Mouse (Mus musculus): ENCODE results near the gene Rxfp2.

Rxfp2 gene

DNA sequence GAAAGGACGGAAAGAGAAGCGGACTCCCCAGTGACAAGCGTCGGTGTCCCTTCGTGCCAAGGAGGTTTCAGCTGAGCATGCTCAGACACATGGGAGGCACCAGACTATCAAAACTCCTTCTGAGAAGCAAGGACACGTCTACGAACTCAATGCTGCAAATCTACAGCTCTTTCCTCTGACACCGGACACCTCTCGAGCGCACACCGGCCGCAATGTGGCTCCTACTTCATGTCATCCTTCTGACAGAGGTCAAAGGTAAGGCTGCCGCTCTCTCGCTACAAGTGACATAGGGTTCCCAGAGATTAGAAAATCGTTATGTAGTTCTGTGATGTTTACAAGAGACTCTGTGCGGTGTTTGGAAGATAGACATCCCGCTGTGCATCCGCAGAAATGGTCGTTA lies at the start of gene Rxfp2:
Rxfp2 (plus strand) TSS at position 20 of the 400 bp plus-strand sequence.
- DNase-seq (ENCODE audit: low spot score) = no peak

GRCm38 (mm10) chr5:149970261-149970660 lies 48.2 kb upstream of the Rxfp2 start:
- no peak for DNase-seq (ENCODE audit: low spot score)

GRCm38 (mm10) chr5:149977027-149977426 lies 41.4 kb upstream of the Rxfp2 start:
- no peak for DNase-seq (ENCODE audit: low spot score)

GRCm38 (mm10) chr5:149983621-149984020 lies 34.9 kb upstream of the Rxfp2 start:
- DNase-seq (ENCODE audit: low spot score) = peak; percentile 54

GRCm38 (mm10) chr5:149994578-149994977 lies 23.9 kb upstream of the Rxfp2 start:
- no peak for DNase-seq (ENCODE audit: low spot score)

DNA sequence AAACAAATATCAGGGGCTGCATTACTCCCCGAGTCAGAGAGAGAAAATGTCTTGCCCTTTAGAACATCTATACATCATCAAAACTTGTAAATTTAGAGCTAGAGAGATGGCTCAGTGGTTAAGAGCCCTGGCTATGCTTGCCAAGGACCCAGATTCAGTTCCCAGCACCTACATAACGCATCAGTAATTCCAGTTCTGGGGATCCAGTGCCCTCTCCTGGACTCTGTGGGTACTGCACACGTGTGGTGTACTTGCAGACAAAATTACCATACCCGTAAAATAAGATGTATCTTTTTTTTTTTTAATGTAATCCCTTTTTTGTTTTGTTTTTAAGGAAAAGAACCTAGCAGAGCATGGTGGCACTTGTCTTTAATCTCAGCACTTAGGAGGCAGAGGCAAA lies 21.9 kb upstream of the Rxfp2 start:
- no peak for DNase-seq (ENCODE audit: low spot score)

DNA sequence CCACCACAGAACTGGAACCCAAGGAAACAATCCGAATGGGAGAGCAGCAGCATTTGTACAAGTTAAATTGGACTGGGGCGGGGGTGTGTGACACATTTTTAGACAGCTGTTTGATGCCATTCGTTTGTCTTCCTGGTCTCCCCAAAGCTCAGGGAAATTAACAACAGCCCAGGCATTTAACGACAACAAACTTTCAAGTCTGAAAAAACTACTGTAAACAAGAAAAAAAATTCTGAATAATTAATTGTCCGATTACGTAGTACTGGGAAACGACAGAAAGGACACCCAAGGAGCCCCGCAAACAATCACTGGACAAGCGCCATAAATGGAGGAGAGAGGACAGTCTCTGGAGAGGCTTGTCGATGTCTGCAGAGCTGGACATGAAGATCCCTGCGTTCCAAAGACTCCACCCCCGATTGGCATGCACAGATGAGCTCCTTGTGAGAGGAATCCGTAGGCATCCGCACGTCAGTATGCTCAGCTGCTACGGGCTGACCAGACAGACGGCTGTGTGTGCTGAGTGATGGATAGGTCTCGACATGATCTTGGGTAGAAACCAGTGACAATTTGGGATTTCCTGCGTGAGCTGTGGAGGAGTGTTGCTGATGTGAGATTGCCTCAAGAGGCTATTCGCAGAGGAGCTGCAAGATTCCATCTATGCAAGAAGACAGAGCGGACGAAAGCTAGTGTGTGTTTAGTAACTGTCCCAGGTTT lies 21.0 kb upstream of the Rxfp2 start:
- DNase-seq (ENCODE audit: low spot score) = no peak

DNA sequence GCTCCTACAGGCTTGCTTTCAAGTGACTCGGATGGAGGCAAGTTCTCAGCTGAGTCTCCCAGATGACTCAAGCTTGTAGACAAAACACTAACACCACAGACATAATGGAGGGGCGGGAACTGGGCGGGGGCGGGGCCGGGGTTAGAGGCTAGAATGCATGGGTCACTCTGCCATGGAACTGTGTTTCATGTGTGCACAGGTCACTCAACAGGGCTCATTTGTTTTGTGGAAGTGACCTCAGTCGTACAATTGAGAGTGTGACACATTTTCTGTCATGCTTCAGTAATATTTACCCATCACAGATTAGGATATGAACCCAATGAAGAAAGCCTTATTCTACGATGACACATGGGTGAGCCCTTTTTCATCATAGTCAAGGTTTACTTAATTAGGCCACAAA lies 20.2 kb upstream of the Rxfp2 start:
- no peak for DNase-seq (ENCODE audit: low spot score)

DNA sequence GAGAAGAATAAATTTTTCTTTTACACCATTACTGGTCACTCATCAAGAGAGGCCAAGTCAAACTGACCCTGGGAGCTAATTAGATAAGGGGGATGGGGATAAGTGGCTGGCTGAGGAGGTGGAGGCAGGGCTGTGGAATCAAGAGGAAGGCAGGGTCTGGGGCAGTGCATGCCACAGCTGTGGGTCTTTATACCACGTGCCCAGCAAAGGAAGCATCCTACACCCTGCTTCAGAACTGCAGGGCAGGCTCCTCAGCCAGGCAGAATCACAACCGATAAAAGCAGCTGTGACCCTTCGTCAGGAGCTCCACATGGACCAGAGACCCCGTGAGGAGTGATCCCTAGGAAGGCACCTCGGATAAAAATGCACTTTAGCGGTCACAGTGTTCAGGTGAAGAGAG lies 13.1 kb upstream of the Rxfp2 start:
- no peak for DNase-seq (ENCODE audit: low spot score)

DNA sequence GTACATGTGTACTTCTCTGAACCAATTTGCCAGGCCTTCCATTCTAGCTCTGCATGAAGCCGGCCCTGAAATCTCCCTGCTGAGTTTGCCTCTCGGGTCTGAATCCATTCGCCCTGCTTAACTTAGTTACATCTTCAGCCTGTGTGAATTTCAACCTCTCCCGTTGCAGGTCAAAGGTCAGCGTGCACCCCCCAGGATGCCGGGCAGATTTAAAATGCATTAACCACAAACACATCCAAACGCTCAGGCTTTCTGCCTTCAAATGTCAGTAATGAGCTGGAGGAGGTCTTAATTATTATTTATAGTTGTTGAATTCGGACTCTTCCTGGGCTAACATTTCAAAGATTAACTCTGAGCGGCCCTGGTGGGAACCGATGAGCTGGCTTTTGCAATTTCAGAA lies 1.6 kb upstream of the Rxfp2 start:
- DNase-seq (ENCODE audit: low spot score) = no peak

DNA sequence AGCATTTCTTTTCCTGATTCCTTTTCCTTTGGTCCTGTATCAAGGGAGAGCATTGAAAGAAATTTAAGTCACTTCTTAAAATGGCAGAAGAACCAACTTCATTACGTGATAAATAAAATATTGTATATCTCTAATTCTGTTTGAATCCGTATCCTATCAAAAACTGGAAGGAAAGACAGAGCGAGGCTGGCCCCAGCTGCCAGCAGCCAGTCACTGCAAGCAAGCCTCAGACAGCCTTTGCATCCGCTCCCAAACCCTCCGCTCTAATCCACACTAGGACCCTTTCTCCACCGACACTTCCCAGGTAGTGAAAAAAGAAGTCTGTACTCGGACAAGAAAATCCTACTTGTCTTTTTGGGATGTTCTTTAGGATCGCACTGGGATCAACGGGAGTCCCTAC lies 803 bp upstream of the Rxfp2 start:
- no peak for DNase-seq (ENCODE audit: low spot score)

DNA sequence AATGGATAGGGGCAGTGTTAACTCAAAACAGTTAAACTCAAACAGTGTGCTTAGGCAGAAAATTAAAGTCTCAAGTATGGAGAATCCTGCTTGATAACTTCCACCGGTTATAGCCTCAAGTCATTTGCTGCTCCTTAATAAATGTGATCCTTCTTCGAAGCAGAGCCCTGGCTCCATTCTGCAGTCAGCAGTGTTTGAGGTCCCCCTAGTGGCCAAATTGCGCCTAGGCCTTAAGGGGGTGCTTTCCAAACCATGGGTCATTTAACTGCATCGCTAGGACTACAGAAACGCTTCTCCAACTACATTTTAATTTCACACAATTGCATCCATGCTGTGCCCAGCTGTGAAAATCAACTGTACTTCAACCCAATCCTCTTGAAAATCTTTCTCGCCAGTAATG lies 2.4 kb downstream of the Rxfp2 start:
- peak; percentile 88 for DNase-seq (ENCODE audit: low spot score)

GRCm38 (mm10) chr5:150021805-150022204 lies 3.3 kb downstream of the Rxfp2 start:
- DNase-seq (ENCODE audit: low spot score) = no peak

DNA sequence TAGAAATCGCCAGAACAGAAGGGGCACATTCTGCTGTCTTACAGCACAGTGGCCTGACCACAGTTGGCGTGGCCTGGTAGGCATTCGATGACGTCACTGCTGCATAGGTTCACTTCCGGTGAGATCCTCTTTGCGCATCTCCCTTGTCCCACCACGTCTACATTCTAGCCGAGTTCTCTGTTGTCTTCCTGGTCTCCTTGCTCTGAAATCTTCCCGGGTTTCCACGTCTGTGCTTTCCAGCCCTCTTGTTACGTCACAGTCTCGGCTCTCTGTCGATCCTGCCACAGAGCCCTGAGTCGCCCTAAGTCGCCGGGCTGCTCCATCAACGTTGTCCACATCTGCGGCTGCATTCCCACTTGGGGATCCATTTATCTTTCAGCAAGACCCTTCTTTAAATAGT lies 4.1 kb downstream of the Rxfp2 start:
- no peak for DNase-seq (ENCODE audit: low spot score)

DNA sequence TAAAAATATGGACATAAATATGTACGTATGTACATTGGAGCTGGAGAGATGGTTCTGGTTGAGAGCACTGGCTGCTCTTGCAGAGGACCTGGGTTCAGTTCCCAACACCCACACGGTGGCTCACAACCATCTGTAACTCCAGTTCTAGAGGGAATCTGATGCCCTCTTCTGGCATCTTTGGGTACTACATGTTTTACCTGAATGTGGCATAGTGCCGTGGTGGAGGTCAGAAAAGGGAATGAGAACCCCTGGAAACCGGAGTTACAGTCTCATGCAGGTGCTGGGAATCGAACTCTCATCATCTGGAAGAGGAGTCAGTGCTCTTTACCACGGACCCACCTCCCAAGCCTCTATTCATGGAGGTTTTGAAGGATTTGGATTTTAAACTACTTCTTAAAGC lies 5.0 kb downstream of the Rxfp2 start:
- no peak for DNase-seq (ENCODE audit: low spot score)

DNA sequence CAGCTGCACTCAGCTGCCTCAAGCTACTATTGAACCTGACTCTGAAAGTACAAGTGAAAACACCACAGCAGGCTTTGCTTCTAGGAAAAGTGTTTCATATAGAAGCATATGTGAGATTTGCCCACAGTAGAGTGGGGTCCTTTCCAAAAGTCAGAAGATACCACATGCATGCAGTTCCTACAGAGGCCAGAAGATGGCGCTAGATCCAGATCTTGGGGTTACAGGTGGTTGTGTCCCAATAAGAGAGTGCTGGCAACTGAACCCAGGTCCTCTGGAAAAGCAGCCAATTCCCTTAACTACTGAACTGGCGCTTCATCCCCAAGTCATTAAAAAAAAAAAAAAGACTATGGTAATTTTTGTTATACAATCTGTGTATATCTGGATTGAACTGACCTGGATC lies 5.7 kb downstream of the Rxfp2 start:
- DNase-seq (ENCODE audit: low spot score) = no peak

DNA sequence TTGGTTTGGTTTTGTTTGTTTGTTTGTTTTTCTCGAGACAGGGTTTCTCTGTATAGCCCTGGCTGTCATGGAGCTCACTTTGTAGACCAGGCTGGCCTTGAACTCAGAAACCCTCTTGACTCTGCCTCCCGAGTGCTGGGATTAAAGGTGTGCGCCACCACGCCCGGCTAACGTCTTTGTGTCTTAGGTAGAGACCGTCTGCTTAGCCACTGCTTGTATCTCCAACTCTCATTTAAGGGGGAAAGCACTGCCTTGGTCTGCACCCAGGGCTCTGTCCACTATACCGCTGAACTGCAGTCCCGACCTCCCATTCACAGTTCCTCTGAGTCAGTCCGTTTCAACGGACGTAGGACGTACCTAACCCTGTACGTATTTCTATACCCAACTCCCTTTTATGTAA lies 6.4 kb downstream of the Rxfp2 start:
- DNase-seq (ENCODE audit: low spot score) = no peak

- DNase-seq (ENCODE audit: low spot score) = no peak
Observed at GRCm38 (mm10) chr5:150025326-150025725, 6.9 kb downstream of the Rxfp2 start.

DNA sequence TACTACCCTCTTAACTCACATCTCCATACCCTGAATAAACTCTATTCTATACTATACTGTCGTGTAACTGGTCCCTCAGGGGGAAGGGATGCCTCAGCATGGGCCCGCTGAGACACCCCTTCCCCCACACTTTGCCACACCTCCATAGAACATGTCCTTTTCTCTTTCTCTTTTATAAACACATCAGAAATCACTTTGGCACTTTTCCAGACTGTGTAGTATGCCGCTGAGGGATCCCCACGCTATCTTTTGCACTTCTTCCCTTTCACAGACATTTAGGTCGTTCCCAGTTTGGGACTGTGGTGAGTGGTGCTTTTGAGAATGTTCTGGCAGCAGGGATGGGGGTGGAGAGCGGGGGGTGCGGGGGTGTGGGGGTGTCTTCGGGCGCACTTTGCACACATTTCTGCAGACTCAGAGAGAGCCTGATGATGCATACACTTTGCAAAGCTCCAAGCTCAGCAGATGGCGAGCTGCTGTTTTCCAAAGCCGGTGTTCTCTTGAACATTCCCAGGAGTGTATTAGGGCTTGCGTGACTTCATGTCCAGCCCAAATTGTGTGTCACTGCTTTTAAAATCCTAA lies 8.1 kb downstream of the Rxfp2 start:
- DNase-seq (ENCODE audit: low spot score) = no peak

DNA sequence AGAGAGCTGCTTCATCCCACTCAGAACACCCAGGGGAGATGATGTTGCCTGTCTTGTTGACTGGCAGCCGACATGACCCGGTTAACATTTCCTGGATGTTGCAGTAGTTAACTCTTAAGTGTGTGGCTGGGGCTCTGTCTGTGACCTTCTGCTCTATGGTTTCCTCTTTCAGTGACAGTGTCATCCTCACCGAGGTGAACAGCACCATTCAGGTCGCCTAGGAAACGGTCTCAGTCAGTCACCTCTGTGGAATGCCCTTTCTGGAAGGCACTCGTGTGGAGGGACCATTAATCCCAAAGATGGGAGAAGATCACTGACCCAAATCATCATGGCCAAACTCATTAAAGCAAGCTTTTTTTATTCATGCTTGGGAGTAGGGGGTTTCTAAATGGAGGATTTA lies 12.7 kb downstream of the Rxfp2 start:
- DNase-seq (ENCODE audit: low spot score) = no peak

DNA sequence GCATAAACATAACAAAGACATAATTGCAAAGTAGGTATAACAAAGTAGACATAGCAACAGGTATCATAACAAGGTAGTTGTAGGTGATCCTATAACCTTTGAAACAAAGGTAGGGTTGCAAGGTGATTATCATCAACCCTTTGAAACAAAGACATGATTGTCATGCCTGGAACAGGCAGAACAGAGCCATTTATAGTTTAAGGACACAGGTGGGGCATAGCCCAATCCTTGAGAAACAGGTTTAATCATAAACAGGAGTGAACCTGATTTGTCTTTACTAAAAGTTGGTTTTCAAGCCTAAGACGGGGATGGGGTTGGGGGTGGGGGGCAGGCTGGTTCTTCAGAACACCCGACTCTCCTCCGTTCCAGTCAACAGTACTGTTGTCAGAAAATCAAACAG lies 13.2 kb downstream of the Rxfp2 start:
- no peak for DNase-seq (ENCODE audit: low spot score)

GRCm38 (mm10) chr5:150032075-150032492 lies 13.6 kb downstream of the Rxfp2 start:
- DNase-seq (ENCODE audit: low spot score) = peak; percentile 63

DNA sequence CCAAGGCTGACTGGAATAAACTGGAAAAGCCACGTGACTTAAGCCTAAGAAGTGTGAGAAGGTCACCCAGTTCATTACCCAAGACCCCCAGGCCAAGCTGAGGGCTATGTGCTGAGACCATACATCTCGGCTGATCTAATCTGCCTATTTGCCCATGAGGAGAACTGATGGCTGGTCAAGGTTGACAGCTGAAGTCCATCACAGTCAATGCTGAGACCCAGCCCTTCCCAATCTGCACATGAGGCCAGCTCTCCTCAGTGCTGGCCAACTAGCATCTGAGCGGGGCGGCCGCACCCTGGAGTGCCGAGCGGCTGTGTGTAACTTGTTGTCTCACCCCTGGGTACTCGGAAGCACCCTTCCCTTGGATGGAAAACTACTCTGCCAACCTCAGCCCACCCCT lies 17.8 kb downstream of the Rxfp2 start:
- no peak for DNase-seq (ENCODE audit: low spot score)

DNA sequence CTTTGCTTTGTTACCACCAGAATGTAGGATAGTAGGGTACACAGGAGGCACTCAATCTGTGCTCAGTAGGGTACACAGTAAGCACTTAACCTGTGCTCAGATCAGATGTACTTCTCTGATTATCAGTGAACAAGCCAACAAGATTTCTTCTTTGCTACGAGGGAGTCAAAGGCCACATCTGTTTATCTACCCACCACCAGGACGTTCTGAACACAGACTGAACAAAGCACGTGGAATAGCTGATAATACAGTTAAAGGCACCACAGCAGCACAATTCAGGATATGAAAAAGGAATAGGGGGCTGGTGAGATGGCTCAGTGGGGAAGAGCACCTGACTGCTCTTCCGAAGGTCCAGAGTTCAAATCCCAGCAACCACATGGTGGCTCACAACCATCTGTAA lies 18.4 kb downstream of the Rxfp2 start:
- no peak for DNase-seq (ENCODE audit: low spot score)
